Mouse (Mus musculus) MEL (cell line): Measurements from ENCODE around the gene Slc13a1. TPM values are rescaled to one million over a fixed set of nuclear protein-coding genes. Genes with fewer than 3 reads are reported as not detected.

ENCODE experiments used
- DNase-seq: peaks from one replicate; pipeline ENCODE4 v3.0.0; 2011; ENCODE audit warnings: low read depth, low spot score
- H3K27ac ChIP-seq: 2 replicates; pipeline ENCODE4 v1.5.1; 2012; ENCODE audit warnings: low read depth, mild to moderate bottlenecking, control low read depth, low read length, moderate library complexity; ENCODE audit not compliant: control insufficient read depth
- H3K27me3 ChIP-seq, 2 experiments: fragments of 150-350 bp in 1 of 2; sonication (generic) in 1 of 2; 2 replicates each; pipeline ENCODE4 v1.6.1; 2012; ENCODE audit warnings: low read length in 2 of 2, mild to moderate bottlenecking in 2 of 2, improper control_type of control experiment in 1 of 2, moderate library complexity in 1 of 2; ENCODE audit not compliant: insufficient read depth in 2 of 2, control insufficient read depth in 1 of 2
- H3K36me3 ChIP-seq, 2 experiments: 2 replicates each; pipeline ENCODE4 v1.6.1; 2012 to 2014; ENCODE audit warnings: low read length in 2 of 2, improper control_type of control experiment in 1 of 2, inconsistent platforms in 1 of 2, mild to moderate bottlenecking in 1 of 2; ENCODE audit not compliant: insufficient read depth in 2 of 2, control insufficient read depth in 1 of 2
- H3K4me1 ChIP-seq, 2 experiments: fragments of 150-350 bp in 1 of 2; sonication (generic) in 1 of 2; 2 replicates each; pipeline ENCODE4 v1.6.1; 2012; ENCODE audit warnings: low read length in 2 of 2, improper control_type of control experiment in 1 of 2, mild to moderate bottlenecking in 1 of 2; ENCODE audit not compliant: insufficient read depth in 2 of 2, control insufficient read depth in 1 of 2
- H3K4me3 ChIP-seq, 2 experiments: fragments of 150-350 bp in 1 of 2; sonication (generic) in 1 of 2; 2 replicates each; pipeline ENCODE4 v1.5.1; 2012; ENCODE audit warnings: low read depth in 2 of 2, low read length in 2 of 2, mild to moderate bottlenecking in 2 of 2, moderate library complexity in 2 of 2, control low read depth in 1 of 2, improper control_type of control experiment in 1 of 2; ENCODE audit not compliant: control insufficient read depth in 1 of 2, insufficient read depth in 1 of 2
- H3K79me2 ChIP-seq: 2 replicates; pipeline ENCODE4 v1.6.1; 2012; ENCODE audit warnings: mild to moderate bottlenecking, low read length, moderate library complexity; ENCODE audit not compliant: control insufficient read depth, poor library complexity, insufficient read depth
- H3K9ac ChIP-seq: 2 replicates; pipeline ENCODE4 v1.6.1; 2012; ENCODE audit warnings: low read depth, mild to moderate bottlenecking, control low read depth, low read length, moderate library complexity; ENCODE audit not compliant: control insufficient read depth, poor library complexity, severe bottlenecking
- H3K9me3 ChIP-seq: fragments of 150-350 bp; sonication (generic); replicated peaks from 2 replicates; pipeline ENCODE4 v1.6.1; 2012; ENCODE audit warnings: mild to moderate bottlenecking, low read length, improper control_type of control experiment, moderate library complexity; ENCODE audit not compliant: insufficient read depth
- E2F4 ChIP-seq: IDR thresholded peaks from 2 replicates; pipeline ENCODE4 v1.6.1; 2011; ENCODE audit warnings: low read depth, low read length, improper control_type of control experiment, borderline replicate concordance
- ETS1 ChIP-seq: IDR thresholded peaks from 2 replicates; pipeline ENCODE4 v1.6.1; 2012; ENCODE audit warnings: low read depth, mild to moderate bottlenecking, inconsistent platforms, low read length, improper control_type of control experiment, moderate library complexity
- GATA1 ChIP-seq: IDR thresholded peaks from 2 replicates; pipeline ENCODE4 v1.6.1; 2011; ENCODE audit warnings: low read depth, low read length, improper control_type of control experiment
- HCFC1 ChIP-seq: IDR thresholded peaks from 2 replicates; pipeline ENCODE4 v1.6.1; 2012; ENCODE audit warnings: low read depth, mild to moderate bottlenecking, inconsistent platforms, low read length, improper control_type of control experiment, moderate library complexity
- MAFK ChIP-seq: IDR thresholded peaks from 2 replicates; pipeline ENCODE4 v1.6.1; 2011; ENCODE audit warnings: low read depth, mild to moderate bottlenecking, low read length, improper control_type of control experiment, borderline replicate concordance
- MYB ChIP-seq: IDR thresholded peaks from 2 replicates; pipeline ENCODE4 v1.6.1; 2011; ENCODE audit warnings: mild to moderate bottlenecking, low read depth, low read length, improper control_type of control experiment
- NELFE ChIP-seq: IDR thresholded peaks from 2 replicates; pipeline ENCODE4 v1.6.1; 2011; ENCODE audit warnings: low read depth, low read length, improper control_type of control experiment
- POLR2AphosphoS5 ChIP-seq: IDR thresholded peaks from 2 replicates; pipeline ENCODE4 v1.6.1; 2012; ENCODE audit warnings: low read depth, borderline replicate concordance, mild to moderate bottlenecking, inconsistent platforms, low read length, moderate library complexity, mixed read lengths
- TCF12 ChIP-seq: IDR thresholded peaks from 2 replicates; pipeline ENCODE4 v1.6.1; 2014; ENCODE audit warnings: low read depth, mild to moderate bottlenecking, inconsistent platforms, low read length, improper control_type of control experiment, moderate library complexity
- USF1 ChIP-seq: IDR thresholded peaks from 2 replicates; pipeline ENCODE4 v1.6.1; 2014; ENCODE audit warnings: low read depth, mild to moderate bottlenecking, inconsistent platforms, low read length, improper control_type of control experiment, moderate library complexity
- ZC3H11A ChIP-seq: IDR thresholded peaks from 2 replicates; pipeline ENCODE4 v1.6.1; 2012; ENCODE audit warnings: low read depth, mild to moderate bottlenecking, inconsistent platforms, low read length, improper control_type of control experiment
- ZMIZ1 ChIP-seq: IDR thresholded peaks from 2 replicates; pipeline ENCODE4 v1.6.1; 2012; ENCODE audit warnings: low read depth, mild to moderate bottlenecking, inconsistent platforms, low read length, improper control_type of control experiment, moderate library complexity
- ZNF384 ChIP-seq: IDR thresholded peaks from 2 replicates; pipeline ENCODE4 v1.6.1; 2012; ENCODE audit warnings: low read depth, mild to moderate bottlenecking, inconsistent platforms, low read length, improper control_type of control experiment
- polyA plus RNA-seq, 2 experiments: library from polyadenylated mRNA; stranded (reverse) in 1 of 2; unstranded in 1 of 2; fragments of >175 nt in 1 of 2; fragments of >200 nt in 1 of 2; gene quantifications; 2 replicates each; pipeline versions ENCODE4 v1.2.1 to v1.2.4; 2012; ENCODE audit warnings: low replicate concordance in 2 of 2, low read depth in 1 of 2; ENCODE audit not compliant: insufficient read length in 2 of 2, insufficient read depth in 1 of 2, missing spikeins in 1 of 2
- total RNA-seq: library from RNA; depleted of rRNA; stranded (reverse); fragments of 300-350 nt; gene quantifications from 2 replicates; pipeline ENCODE4 v1.2.3, GENCODE M21; 2012; rRNA removed

Slc13a1 gene
- total and polyA plus RNA-seq, 3 experiments = not detected

- DNase-seq = no peak
- H3K4me1 ChIP-seq = no peaks in the 10 kb centered on the region
- no peaks in the 10 kb centered on the region for H3K79me2 ChIP-seq
- H3K27me3 ChIP-seq = no peaks in the 10 kb centered on the region
- H3K9me3 ChIP-seq = no peaks in the 10 kb centered on the region
- no peak overlapping the region for H3K4me3 ChIP-seq
- H3K27ac ChIP-seq = no peak overlapping the region
- no peak overlapping the region for H3K9ac ChIP-seq
- no peaks in the 10 kb centered on the region for H3K36me3 ChIP-seq
- TF ChIP-seq USF1 (no peak), NELFE (no peak), ZMIZ1 (no peak), GATA1 (no peak)
Measured at GRCm38 (mm10) chr6:24047014-24047770, 120.7 kb downstream of the Slc13a1 start.

GRCm38 (mm10) chr6:24043496-24043895 lies 124.4 kb downstream of the Slc13a1 start:
- Histone ChIP-seq H3K27me3 (no peaks in the 10 kb centered on the region), H3K9me3 (no peaks in the 10 kb centered on the region), H3K36me3 (no peaks in the 10 kb centered on the region), H3K4me1 (no peaks in the 10 kb centered on the region), H3K9ac (no peak overlapping the region), H3K4me3 (no peak overlapping the region), H3K27ac (no peak overlapping the region), H3K79me2 (no peaks in the 10 kb centered on the region)
- TF ChIP-seq POLR2AphosphoS5 (no peak), ZNF384 (no peak), GATA1 (no peak), E2F4 (no peak), ZC3H11A (no peak), HCFC1 (no peak), TCF12 (no peak), MYB (no peak), MAFK (no peak), ZMIZ1 (no peak), ETS1 (no peak)
- no peak for DNase-seq

Other genes starting within 250 kb of the Slc13a1 start
- not detected in 2 replicates for gene Tas2r118, start 198.0 kb downstream of the Slc13a1 start, total RNA-seq
- gene Tas2r118, start 198.0 kb downstream of the Slc13a1 start, polyA plus RNA-seq = not detected